ENCODE assay signal across 9 mouse cellular contexts in the genomic region with DNA sequence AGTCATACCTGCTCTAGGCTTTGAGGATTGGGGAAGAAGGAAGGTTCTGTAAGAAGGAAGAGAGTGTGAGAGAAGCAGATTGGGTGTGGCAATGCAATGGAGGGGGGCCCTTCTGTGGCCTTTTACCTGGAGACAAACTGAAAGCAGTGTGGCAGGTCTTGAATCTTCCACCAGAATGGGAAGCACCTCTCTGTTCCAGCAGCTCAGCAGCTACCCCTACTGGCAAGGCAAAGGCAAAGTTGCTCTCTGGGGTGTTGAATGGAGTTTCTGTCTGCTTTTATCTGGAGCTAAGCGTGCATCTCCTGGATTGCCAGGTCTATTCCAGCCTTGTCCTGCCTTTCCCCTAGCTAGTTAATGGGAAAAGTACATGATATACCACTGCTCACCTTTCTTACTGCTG.
DNase-seq lines count a peak whose midpoint lies in the region; ATAC-seq and TF ChIP-seq lines count a peak whose summit lies in the region.
"Had no signal": no experiment of that assay in that cellular context is flagged by ENCODE, and none has a peak within 500 bp of the region (broad histone marks: within the 10 kb centered on the region; RNA-seq: fewer than 3 reads in every experiment).

No protein-coding gene starts in this region.

- no peaks in the 10 kb centered on the region for H3K4me1 ChIP-seq in hindbrain, postnatal 0 days (ENCODE audit: insufficient read depth, low read length)
- H3K4me1 ChIP-seq: liver, embryonic 15.5 days had no signal

- TF ChIP-seq CTCF in hindbrain, postnatal 0 days (IDR thresholded peaks at IDR 0.05; ENCODE audit: low read depth), result peak; percentile 77

- peak; percentile 78 for DNase-seq in gastrocnemius, adult 18-20 months (ENCODE audit: low spot score)
- no peak for DNase-seq in gastrocnemius, adult 8-10 months (ENCODE audit: low spot score in 2 of 2)
- peak; percentile 90 for DNase-seq in adrenal gland, postnatal 14 days
- peak; percentile 55 for DNase-seq in embryo, embryonic 9.5 days (ENCODE audit: extremely low spot score)
- peak; percentile 48 for DNase-seq in hindbrain, postnatal 0 days (ENCODE audit: low spot score)
- DNase-seq in left cerebral cortex, adult 18-20 months (ENCODE audit: low spot score in 2 of 2), result peak; percentile 67 to 78
- peak; percentile 69 to 72 for DNase-seq in urinary bladder, adult 18-20 months (ENCODE audit: low spot score in 2 of 2)

- H3K9ac ChIP-seq in hindbrain, postnatal 0 days (replicated peaks; ENCODE audit: low read length), result no peak overlapping the region
- H3K9ac ChIP-seq: liver, embryonic 15.5 days had no signal

- no peak overlapping the region for H3K27ac ChIP-seq in hindbrain, postnatal 0 days
- H3K27ac ChIP-seq: liver, embryonic 15.5 days had no signal

- ATAC-seq in hindbrain, postnatal 0 days, result no peak
- ATAC-seq in monocyte, adult 5-6 weeks (replicated peaks; ENCODE audit: insufficient number of reproducible peaks, low FRiP score, low TSS enrichment, poor library complexity, severe bottlenecking), result peak; percentile 66; the same call in 1 of the 2 replicates

- H3K27me3 ChIP-seq in hindbrain, postnatal 0 days (ENCODE audit: insufficient read depth, low read length), result no peaks in the 10 kb centered on the region
- H3K27me3 ChIP-seq: liver, embryonic 15.5 days had no signal

- H3K36me3 ChIP-seq in hindbrain, postnatal 0 days (ENCODE audit: insufficient read depth, low read length), result no peaks in the 10 kb centered on the region
- H3K36me3 ChIP-seq: liver, embryonic 15.5 days had no signal

- H3K4me3 ChIP-seq in hindbrain, postnatal 0 days (ENCODE audit: low read length), result no peak overlapping the region
- H3K4me3 ChIP-seq: liver, embryonic 15.5 days had no signal

- no peak overlapping the region for H3K4me2 ChIP-seq in hindbrain, postnatal 0 days (ENCODE audit: low read depth, low read length)
- H3K4me2 ChIP-seq: liver, embryonic 15.5 days had no signal

- no peaks in the 10 kb centered on the region for H3K9me3 ChIP-seq in hindbrain, postnatal 0 days (ENCODE audit: low read length)
- H3K9me3 ChIP-seq: liver, embryonic 15.5 days had no signal

- 33% methylated on average over 1 of the region's 1 CpGs for WGBS in hindbrain, postnatal 0 days

Comparison
In these comparisons a context has a peak if more than half of its experiments do, and no peak if none do; other contexts are left out.
1. DNase-seq: peak in gastrocnemius, adult 18-20 months (single experiment), adrenal gland, postnatal 14 days (single experiment), embryo, embryonic 9.5 days (single experiment), hindbrain, postnatal 0 days (single experiment), left cerebral cortex, adult 18-20 months (2 of 2) and urinary bladder, adult 18-20 months (2 of 2); none in gastrocnemius, adult 8-10 months (0 of 2).